Mouse (Mus musculus) urinary bladder, postnatal 4 days (tissue): ENCODE results near the gene Prune1.
"Not testable (repeated sequence)": the region's sequence is repeated elsewhere in the genome, so short reads cannot be mapped to it uniquely, and the experiment has no call there.

Experiments used
- DNase-seq, 2 experiments: peaks; one replicate each; pipeline ENCODE4 v3.0.0; 2021 to 2022; ENCODE audit warnings: low spot score in 2 of 2

The Prune1 gene

DNA sequence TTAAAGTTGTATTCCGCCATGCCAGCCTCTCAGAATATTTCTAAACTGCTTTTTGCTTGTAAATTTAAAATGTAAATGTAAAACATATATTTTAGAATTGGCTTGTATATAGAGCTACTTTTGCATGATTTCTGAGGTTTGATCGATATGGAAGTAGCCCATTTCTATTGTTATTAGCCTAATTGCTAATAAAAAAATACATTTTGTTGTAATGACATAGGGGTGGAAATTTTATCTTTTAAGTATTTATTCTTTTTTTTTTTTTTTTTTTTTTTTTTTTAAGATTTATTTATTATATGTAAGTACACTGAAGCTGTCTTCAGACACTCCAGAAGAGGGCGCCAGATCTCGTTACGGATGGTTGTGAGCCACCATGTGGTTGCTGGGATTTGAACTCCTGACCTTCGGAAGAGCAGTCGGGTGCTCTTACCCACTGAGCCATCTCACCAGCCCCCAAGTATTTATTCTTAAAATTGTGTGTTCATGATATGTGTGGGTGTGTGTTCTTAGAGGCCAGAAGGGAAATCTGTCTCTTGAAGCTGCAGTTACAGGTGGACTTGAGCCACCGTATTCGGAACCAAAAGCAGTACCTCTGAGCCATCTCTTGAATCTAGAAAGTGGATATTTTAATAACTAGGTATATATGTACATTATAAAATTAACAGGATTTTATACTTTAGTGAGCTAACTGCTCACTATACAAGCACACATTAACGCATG lies 68.8 kb downstream of the Prune1 start:
- DNase-seq, result not testable (repeated sequence)

GRCm38 (mm10) chr3:95210585-95210984 lies 71.3 kb downstream of the Prune1 start:
- DNase-seq, result no peak

- no peak for DNase-seq
Observed at GRCm38 (mm10) chr3:95208286-95208685, 73.6 kb downstream of the Prune1 start.

GRCm38 (mm10) chr3:95203880-95204279 lies 78.0 kb downstream of the Prune1 start:
- no peak for DNase-seq
